Mouse (Mus musculus): ENCODE data around the gene Ube3b. TPM values are rescaled to one million over a fixed set of nuclear protein-coding genes. Genes with fewer than 3 reads are reported as not detected.
A peak's percentile ranks its signal among the peaks of the same experiment; 100 is the strongest.

The Ube3b gene
- total RNA-seq, 2 experiments from 2014 or later, result 71.8 to 79.6 TPM

- DNase-seq (ENCODE audit: extremely low spot score in 1 of 2, low spot score in 2 of 2), result no peak
- intact Hi-C loops (cut with DNase I), result loop anchor here (5.0 kb wide), 2 partner anchors 105 to 145 kb away; partner anchors contain the start of gene Fam222a
Measured at GRCm38 (mm10) chr5:114462067-114463040, 81.9 kb downstream of the Ube3b start.

GRCm38 (mm10) chr5:114464561-114464960, 84.2 kb downstream of the Ube3b start:
- no peak for DNase-seq (ENCODE audit: extremely low spot score in 1 of 2, low spot score in 2 of 2)
- intact Hi-C loops (cut with DNase I), result loop anchor here (5.0 kb wide), 2 partner anchors 103 to 143 kb away; partner anchors contain the start of gene Fam222a

DNA sequence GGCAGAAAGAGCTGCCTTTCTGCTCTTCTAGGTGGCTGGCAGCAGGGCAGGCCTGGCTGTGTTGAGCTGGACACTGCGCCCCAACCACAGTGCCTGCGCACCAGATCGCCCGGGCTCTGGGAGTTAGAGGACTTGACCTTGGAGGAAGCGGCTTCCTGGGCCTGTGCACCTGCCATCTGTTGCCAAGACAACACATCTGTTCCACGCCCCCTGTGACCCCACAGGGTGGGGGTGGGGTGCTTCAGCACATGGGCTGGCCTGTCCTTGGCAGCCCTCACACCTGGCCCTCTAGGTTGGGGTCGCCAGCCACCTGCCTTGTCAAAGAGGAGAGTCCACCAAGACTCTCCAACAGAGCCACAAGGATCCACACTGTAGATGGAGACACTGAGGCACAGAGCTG, 85.2 kb downstream of the Ube3b start:
- DNase-seq (ENCODE audit: extremely low spot score in 1 of 2, low spot score in 2 of 2), result no peak
- intact Hi-C loops (cut with DNase I), result loop anchor here (5.0 kb wide), 1 partner anchor 152 kb away; no protein-coding TSS in a partner anchor

GRCm38 (mm10) chr5:114467019-114467418, 86.6 kb downstream of the Ube3b start:
- intact Hi-C loops (cut with DNase I), result loop anchor here (5.0 kb wide), 1 partner anchor 150 kb away; no protein-coding TSS in a partner anchor
- no peak for DNase-seq (ENCODE audit: extremely low spot score in 1 of 2, low spot score in 2 of 2)

GRCm38 (mm10) chr5:114467430-114467829, 87.0 kb downstream of the Ube3b start:
- intact Hi-C loops (cut with DNase I), result loop anchor here (5.0 kb wide), 1 partner anchor 150 kb away; no protein-coding TSS in a partner anchor
- peak; percentile 31 to 86 for DNase-seq (ENCODE audit: extremely low spot score in 1 of 2, low spot score in 2 of 2)

DNA sequence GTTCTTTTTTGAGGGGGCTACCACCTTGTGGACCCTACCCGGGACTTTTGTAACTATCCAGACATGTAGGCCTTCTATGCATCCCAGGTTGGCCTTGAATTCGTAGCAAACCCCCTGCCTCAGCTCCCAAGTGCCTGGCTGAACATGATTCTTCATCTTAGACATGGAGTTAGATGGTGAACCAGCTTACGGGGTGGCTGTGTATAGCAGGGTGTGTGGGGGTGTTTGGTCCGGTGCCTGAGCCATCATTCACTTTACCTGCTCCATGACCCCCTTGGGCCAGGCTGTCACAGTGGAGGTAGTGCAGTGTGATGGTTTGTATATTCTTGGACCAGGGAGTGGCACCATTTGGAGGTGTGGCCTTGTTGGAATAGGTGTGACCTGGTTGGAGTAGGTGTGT, 87.6 kb downstream of the Ube3b start:
- intact Hi-C loops (cut with DNase I), result loop anchor here (5.0 kb wide), 1 partner anchor 149 kb away; no protein-coding TSS in a partner anchor
- DNase-seq (ENCODE audit: extremely low spot score in 1 of 2, low spot score in 2 of 2), result no peak

GRCm38 (mm10) chr5:114470359-114470758, 90.0 kb downstream of the Ube3b start:
- DNase-seq (ENCODE audit: extremely low spot score in 1 of 2, low spot score in 2 of 2), result no peak
- intact Hi-C loops (cut with DNase I), result no loop called here

Small RNAs within 50 kb of the gene (microRNA-seq; reads per million reads assigned to microRNA genes)
- gene Mir7027, result not detected

Other genes starting within 250 kb of the Ube3b start
- gene Acacb, start 234.1 kb upstream of the Ube3b start, total RNA-seq (2021), result 1 to 10 TPM; 2.9 to 5.5 TPM
- not detected for gene Foxn4, start 106.8 kb upstream of the Ube3b start, total RNA-seq (2021)
- gene Myo1h, start 91.4 kb upstream of the Ube3b start, total RNA-seq (2021), result under 1 TPM; 0.53 to 0.92 TPM
- gene Kctd10, start 99 bp upstream of the Ube3b start, total RNA-seq (2021), result 10 to 100 TPM; 41.9 to 43.0 TPM
- 10 to 100 TPM; 30.9 TPM for gene Mmab, start 63.5 kb downstream of the Ube3b start, total RNA-seq (2021)
- gene Mvk, start 63.7 kb downstream of the Ube3b start, total RNA-seq (2021), result 10 to 100 TPM; 60.7 to 62.7 TPM
- 1 to 10 TPM; 6.4 to 7.4 TPM for gene Fam222a, start 187.4 kb downstream of the Ube3b start, total RNA-seq (2021)